Mouse (Mus musculus) heart, embryonic 14.5 days (tissue): ENCODE data around the gene Rsrp1. TPM values are rescaled to one million over a fixed set of nuclear protein-coding genes. Genes with fewer than 3 reads are reported as not detected.

Experiments
- ATAC-seq: fragments of 200-750 bp; cut with Nextera tagmentation; 2 replicates; pipeline ENCODE4 v1.8.0; 2017; ENCODE audit warnings: low read depth, moderate TSS enrichment; ENCODE audit not compliant: insufficient number of reproducible peaks, insufficient read depth, low FRiP score
- H3K27ac ChIP-seq, 2 experiments: fragments of 200-500 bp in 1 of 2; fragments of 300-500 bp in 1 of 2; sonication (generic) in 1 of 2; replicated peaks in 1 of 2; 2 replicates each; pipeline ENCODE4 v1.5.1; 2012 to 2014; ENCODE audit warnings: low read depth in 2 of 2, low read length in 2 of 2, control low read depth in 1 of 2, mild to moderate bottlenecking in 1 of 2, mixed read lengths in 1 of 2; ENCODE audit not compliant: control insufficient read depth in 1 of 2, insufficient read depth in 1 of 2
- H3K27me3 ChIP-seq: fragments of 300-500 bp; sonication (generic); 2 replicates; pipeline ENCODE4 v1.6.1; 2014; ENCODE audit warnings: mild to moderate bottlenecking, low read length, control low read depth; ENCODE audit not compliant: control insufficient read depth, insufficient read depth
- H3K36me3 ChIP-seq: fragments of 300-500 bp; sonication (generic); 2 replicates; pipeline ENCODE4 v1.6.1; 2014; ENCODE audit warnings: mild to moderate bottlenecking, control low read depth, low read length, mixed read lengths; ENCODE audit not compliant: control insufficient read depth, insufficient read depth
- H3K4me1 ChIP-seq, 2 experiments: fragments of 200-500 bp in 1 of 2; fragments of 300-500 bp in 1 of 2; sonication (generic) in 1 of 2; 2 replicates each; pipeline ENCODE4 v1.6.1; 2012 to 2014; ENCODE audit warnings: low read length in 2 of 2, control low read depth in 1 of 2, mixed read lengths in 1 of 2; ENCODE audit not compliant: control insufficient read depth in 2 of 2, insufficient read depth in 2 of 2
- H3K4me2 ChIP-seq: fragments of 300-500 bp; sonication (generic); 2 replicates; pipeline ENCODE4 v1.6.1; 2014; ENCODE audit warnings: mild to moderate bottlenecking, low read length
- H3K4me3 ChIP-seq, 2 experiments: fragments of 200-500 bp in 1 of 2; fragments of 300-500 bp in 1 of 2; sonication (generic) in 1 of 2; 2 replicates each; pipeline ENCODE4 v1.5.1; 2012 to 2014; ENCODE audit warnings: low read length in 2 of 2, mild to moderate bottlenecking in 2 of 2, control low read depth in 1 of 2, low read depth in 1 of 2, moderate library complexity in 1 of 2; ENCODE audit not compliant: control insufficient read depth in 1 of 2, insufficient read depth in 1 of 2
- H3K9ac ChIP-seq: fragments of 300-500 bp; sonication (generic); 2 replicates; pipeline ENCODE4 v1.6.1; 2014; ENCODE audit warnings: mild to moderate bottlenecking, low read length
- H3K9me3 ChIP-seq: fragments of 300-500 bp; sonication (generic); 2 replicates; pipeline ENCODE4 v1.6.1; 2016; ENCODE audit warnings: low read length, control low read depth; ENCODE audit not compliant: control insufficient read depth
- WGBS: fragments of 180-500 bp; shearing (Covaris S2); extraction: QIAGEN DNeasy Blood & Tissue Kit; methylation state at CpG from one replicate; pipeline ENCODE4 v1.1.7; 2014; 5-methylcytosine and 5-hydroxymethylcytosine counted together
- polyA plus RNA-seq: library from polyadenylated mRNA; unstranded; fragments of >200 nt; fragmentation: Nextera tagmentation; extraction: Ambion mirVana; gene quantifications from 2 replicates; pipeline ENCODE4 v1.2.1, GENCODE M21; 2014

Rsrp1 gene
- polyA plus RNA-seq, 1 experiment from 2014 or later: 341 TPM

- Histone ChIP-seq H3K27ac (no peak overlapping the region), H3K27me3 (0 out of 2 replicates have a peak, but pooled peaks cover 4% of the 10 kb centered on the region), H3K4me1 (no peaks in the 10 kb centered on the region), H3K4me3 (no peak overlapping the region), H3K9me3 (0 out of 2 replicates have a peak, but pooled peaks cover 3% of the 10 kb centered on the region), H3K36me3 (no peaks in the 10 kb centered on the region), H3K9ac (no peak overlapping the region), H3K4me2 (no peak overlapping the region)
- no peak for ATAC-seq
- 37% methylated on average over 14 of the region's 14 CpGs for WGBS
These were observed 52.0 kb downstream of the Rsrp1 start for GRCm38 (mm10) chr4:134975261-134975928.

GRCm38 (mm10) chr4:134975929-134976308, 52.5 kb downstream of the Rsrp1 start:
- no peak overlapping the region for H3K4me3 ChIP-seq
- 0 out of 2 replicates have a peak, but pooled peaks cover 3% of the 10 kb centered on the region for H3K9me3 ChIP-seq
- no peak overlapping the region for H3K4me2 ChIP-seq
- no peaks in the 10 kb centered on the region for H3K4me1 ChIP-seq
- H3K27ac ChIP-seq: no peak overlapping the region
- 89% methylated on average over 4 of the region's 4 CpGs for WGBS
- no peak overlapping the region for H3K9ac ChIP-seq
- no peak for ATAC-seq
- 0 out of 2 replicates have a peak, but pooled peaks cover 4% of the 10 kb centered on the region for H3K27me3 ChIP-seq
- no peaks in the 10 kb centered on the region for H3K36me3 ChIP-seq

Other genes starting within 250 kb of the Rsrp1 start
- 7.8 TPM in 2 replicates for gene Man1c1, start 219.3 kb upstream of the Rsrp1 start, polyA plus RNA-seq
- gene Ldlrap1, start 155.6 kb upstream of the Rsrp1 start, polyA plus RNA-seq: 10.7 and 12.3 TPM in 2 replicates
- 24.2 and 25.5 TPM in 2 replicates for gene Maco1, start 70.2 kb upstream of the Rsrp1 start, polyA plus RNA-seq
- gene Rhd, start 59.1 kb upstream of the Rsrp1 start, polyA plus RNA-seq: 3.6 and 5.5 TPM in 2 replicates
- 148 and 167 TPM in 2 replicates for gene Tmem50a, start 8.6 kb upstream of the Rsrp1 start, polyA plus RNA-seq
- 52.2 and 54.9 TPM in 2 replicates for gene Syf2, start 7.3 kb downstream of the Rsrp1 start, polyA plus RNA-seq
- gene Runx3, start 197.1 kb downstream of the Rsrp1 start, polyA plus RNA-seq: 0.08 and 0.09 TPM in 2 replicates